Mouse (Mus musculus) erythroblast, embryonic 14.5 days (primary cell): ENCODE results near the gene Ddi1.

Experiments used
- GATA1 ChIP-seq: IDR thresholded peaks from 2 replicates; pipeline ENCODE4 v1.6.1; 2012; ENCODE audit warnings: low read length, inconsistent platforms, mixed read lengths
- TAL1 ChIP-seq: IDR thresholded peaks from 3 replicates; pipeline ENCODE4 v1.6.1; 2012; ENCODE audit warnings: low read length, inconsistent platforms, mixed read lengths

GRCm38 (mm10) chr9:6257072-6257471 lies 12.6 kb downstream of the Ddi1 start:
- TF ChIP-seq TAL1, result no peak
- TF ChIP-seq GATA1, result no peak
